Mouse (Mus musculus): ENCODE measurements around the gene Pip5kl1. TPM values are rescaled to one million over a fixed set of nuclear protein-coding genes. Genes with fewer than 3 reads are reported as not detected.

Gene Pip5kl1
- polyA plus RNA-seq, 1 experiment from 2014 or later = not detected

- no peak overlapping the region for H3K9ac ChIP-seq (ENCODE audit: low read depth, low read length)
- no peak for TF ChIP-seq CTCF (IDR thresholded peaks at IDR 0.05; ENCODE audit: low read depth)
- H3K4me3 ChIP-seq (ENCODE audit: low read depth, low read length) = no peak overlapping the region
- ATAC-seq = no peak
- WGBS = 44% methylated on average over 10 of the region's 10 CpGs
- no peak overlapping the region for H3K4me2 ChIP-seq (replicated peaks; ENCODE audit: low read depth)
- H3K36me3 ChIP-seq (ENCODE audit: control insufficient read depth, insufficient read depth) = no peaks in the 10 kb centered on the region
- H3K27me3 ChIP-seq (replicated peaks; ENCODE audit: control insufficient read depth, insufficient read depth, low read length) = peaks cover 7% of the 10 kb centered on the region; the same call in 1 of the 2 replicates
- H3K9me3 ChIP-seq (ENCODE audit: control insufficient read depth) = no peaks in the 10 kb centered on the region
- H3K27ac ChIP-seq (ENCODE audit: low read depth, low read length) = no peak overlapping the region
- peaks cover 6% of the 10 kb centered on the region; the same call in 1 of the 2 replicates for H3K4me1 ChIP-seq (replicated peaks; ENCODE audit: control insufficient read depth, insufficient read depth, low read length)
These were observed 30.0 kb downstream of the Pip5kl1 start for GRCm38 (mm10) chr2:32604631-32605030.

- Histone ChIP-seq H3K9ac (ENCODE audit: low read depth, low read length) (peak overlapping the region; percentile 59), H3K4me2 (replicated peaks; ENCODE audit: low read depth) (peak overlapping the region; percentile 90), H3K27me3 (replicated peaks; ENCODE audit: control insufficient read depth, insufficient read depth, low read length) (peaks cover 7% of the 10 kb centered on the region; the same call in 1 of the 2 replicates), H3K27ac (ENCODE audit: low read depth, low read length) (peak overlapping the region; percentile 28; the same call in 1 of the 2 replicates), H3K4me3 (ENCODE audit: low read depth, low read length) (peak overlapping the region; percentile 65), H3K36me3 (ENCODE audit: control insufficient read depth, insufficient read depth) (no peaks in the 10 kb centered on the region), H3K9me3 (ENCODE audit: control insufficient read depth) (no peaks in the 10 kb centered on the region), H3K4me1 (replicated peaks; ENCODE audit: control insufficient read depth, insufficient read depth, low read length) (peaks cover 6% of the 10 kb centered on the region; the same call in 1 of the 2 replicates)
- ATAC-seq = peak; percentile 50
- WGBS = 14% methylated on average over 53 of the region's 55 CpGs
- peak; percentile 75 for TF ChIP-seq CTCF (IDR thresholded peaks at IDR 0.05; ENCODE audit: low read depth)
These were observed 31.9 kb downstream of the Pip5kl1 start for GRCm38 (mm10) chr2:32606161-32607142.

DNA sequence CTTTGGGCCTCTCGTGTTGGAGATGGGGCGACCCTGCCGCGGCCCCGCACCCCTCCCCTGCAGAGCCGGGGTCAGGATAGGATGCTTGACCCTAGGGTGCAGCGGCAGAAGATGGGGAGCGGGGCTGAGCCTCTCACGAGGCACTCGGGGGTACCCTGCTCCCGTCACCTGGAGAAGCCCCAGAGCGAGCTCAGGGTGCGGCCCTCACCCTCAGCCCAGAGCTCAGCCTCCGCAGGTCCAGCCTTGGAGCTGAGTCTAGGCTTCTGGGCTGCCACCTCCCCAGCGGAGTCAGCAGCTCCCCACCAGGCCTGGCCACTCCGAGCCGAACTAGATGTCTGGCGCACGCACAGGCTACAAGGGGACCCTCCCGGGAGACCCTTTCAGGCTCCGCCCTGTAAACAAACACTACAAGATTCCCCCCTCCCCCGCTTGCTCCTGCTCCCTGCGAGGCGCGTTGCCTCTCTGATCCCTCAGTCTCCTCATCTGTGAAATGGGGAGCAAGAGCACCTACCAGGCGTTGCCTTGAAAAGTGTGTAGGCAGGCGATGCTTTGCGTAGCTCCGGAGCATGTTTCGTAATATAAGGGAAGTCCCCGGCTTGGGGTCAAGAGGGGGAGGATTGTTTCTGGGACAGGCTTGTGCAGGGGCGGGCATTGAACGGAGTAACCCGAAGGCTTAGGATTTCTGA, 32.8 kb downstream of the Pip5kl1 start:
- Histone ChIP-seq H3K9ac (ENCODE audit: low read depth, low read length) (peak overlapping the region; percentile 59), H3K4me3 (ENCODE audit: low read depth, low read length) (peak overlapping the region; percentile 65), H3K9me3 (ENCODE audit: control insufficient read depth) (no peaks in the 10 kb centered on the region), H3K4me2 (replicated peaks; ENCODE audit: low read depth) (peak overlapping the region; percentile 90), H3K4me1 (replicated peaks; ENCODE audit: control insufficient read depth, insufficient read depth, low read length) (peaks cover 6% of the 10 kb centered on the region; the same call in 1 of the 2 replicates), H3K36me3 (ENCODE audit: control insufficient read depth, insufficient read depth) (no peaks in the 10 kb centered on the region), H3K27me3 (replicated peaks; ENCODE audit: control insufficient read depth, insufficient read depth, low read length) (peaks cover 7% of the 10 kb centered on the region; the same call in 1 of the 2 replicates), H3K27ac (ENCODE audit: low read depth, low read length) (peak overlapping the region; percentile 28; the same call in 1 of the 2 replicates)
- ATAC-seq = 0 out of 2 replicates have a peak, but pooled peaks have one; percentile 1
- TF ChIP-seq CTCF (IDR thresholded peaks at IDR 0.05; ENCODE audit: low read depth) = no peak
- WGBS = 8% methylated on average over 34 of the region's 34 CpGs

DNA sequence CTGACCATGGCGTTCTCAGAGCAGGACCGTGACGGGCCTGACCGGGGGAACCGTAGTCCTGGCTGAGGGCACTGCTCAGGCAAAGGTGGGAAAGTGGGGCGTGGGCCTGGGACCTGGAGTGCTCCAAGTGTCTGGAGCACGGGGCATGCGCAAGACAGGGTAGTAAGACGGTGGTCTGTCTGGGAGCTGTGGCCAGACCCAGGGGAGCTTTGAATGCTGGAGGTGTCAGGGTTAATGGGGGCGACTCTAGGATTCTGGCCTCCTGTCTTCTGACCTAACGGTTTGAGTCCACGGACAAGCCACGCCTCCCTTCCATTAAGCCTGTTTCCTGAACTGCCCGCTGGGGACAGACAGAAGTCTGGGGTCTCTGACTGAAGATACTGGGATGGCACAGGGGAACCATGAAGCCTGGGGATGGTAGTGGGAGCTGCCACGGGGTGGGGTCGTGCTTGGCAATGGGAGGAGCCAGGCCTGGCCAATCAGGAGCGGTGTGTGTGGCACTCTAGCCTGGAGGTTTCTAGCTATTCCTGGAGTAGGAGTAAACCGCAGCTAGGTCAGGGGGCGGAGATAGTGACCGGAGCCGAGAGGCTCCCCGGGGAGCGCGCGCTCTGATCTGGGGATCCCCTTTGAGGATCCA, 33.7 kb downstream of the Pip5kl1 start:
- Histone ChIP-seq H3K36me3 (ENCODE audit: control insufficient read depth, insufficient read depth) (no peaks in the 10 kb centered on the region), H3K27me3 (replicated peaks; ENCODE audit: control insufficient read depth, insufficient read depth, low read length) (peaks cover 7% of the 10 kb centered on the region; the same call in 1 of the 2 replicates), H3K4me3 (ENCODE audit: low read depth, low read length) (peak overlapping the region; percentile 65), H3K4me2 (replicated peaks; ENCODE audit: low read depth) (peak overlapping the region; percentile 90), H3K9me3 (ENCODE audit: control insufficient read depth) (no peaks in the 10 kb centered on the region), H3K4me1 (replicated peaks; ENCODE audit: control insufficient read depth, insufficient read depth, low read length) (peaks cover 6% of the 10 kb centered on the region; the same call in 1 of the 2 replicates), H3K9ac (ENCODE audit: low read depth, low read length) (no peak overlapping the region), H3K27ac (ENCODE audit: low read depth, low read length) (peak overlapping the region; percentile 28; the same call in 1 of the 2 replicates)
- 11% methylated on average over 25 of the region's 25 CpGs for WGBS
- 0 out of 2 replicates have a peak, but pooled peaks have one; percentile 6 for ATAC-seq
- peak; percentile 21; the same call in 1 of the 2 replicates for TF ChIP-seq CTCF (IDR thresholded peaks at IDR 0.05; ENCODE audit: low read depth)

DNA sequence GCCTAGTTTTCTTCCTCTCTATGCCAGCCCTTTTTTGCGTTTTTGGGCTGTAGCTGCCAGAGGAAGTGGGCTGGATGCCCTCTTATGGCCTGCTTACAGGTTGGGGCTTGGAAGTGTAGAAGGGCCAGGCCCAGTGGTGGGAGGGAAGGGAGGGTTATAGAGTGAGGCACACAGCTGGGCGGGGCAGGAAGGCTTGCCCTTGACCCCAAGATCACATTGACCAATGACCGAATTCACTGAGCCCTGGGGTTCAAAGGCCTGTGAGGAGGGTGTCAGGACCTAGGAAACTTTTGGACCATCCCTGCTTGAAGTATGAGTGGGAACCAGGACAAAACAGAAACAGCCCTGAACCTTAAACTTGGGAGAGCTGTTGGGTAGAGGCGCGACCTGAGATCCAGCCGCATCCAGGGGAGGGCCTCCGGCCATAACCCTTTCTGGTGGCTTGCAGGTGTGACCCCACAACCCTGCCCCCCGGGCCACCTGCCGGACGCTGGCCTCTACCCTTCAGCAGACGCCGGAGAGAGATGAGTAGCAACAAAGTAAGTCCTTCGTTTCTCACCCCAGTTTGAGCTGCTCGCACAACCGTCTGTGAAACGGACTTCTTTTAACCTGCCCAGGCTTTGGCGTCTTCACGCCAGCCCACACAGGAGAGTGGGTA, 34.3 kb downstream of the Pip5kl1 start:
- Histone ChIP-seq H3K36me3 (ENCODE audit: control insufficient read depth, insufficient read depth) (no peaks in the 10 kb centered on the region), H3K9me3 (ENCODE audit: control insufficient read depth) (no peaks in the 10 kb centered on the region), H3K27me3 (replicated peaks; ENCODE audit: control insufficient read depth, insufficient read depth, low read length) (peaks cover 7% of the 10 kb centered on the region; the same call in 1 of the 2 replicates), H3K9ac (ENCODE audit: low read depth, low read length) (no peak overlapping the region), H3K4me1 (replicated peaks; ENCODE audit: control insufficient read depth, insufficient read depth, low read length) (peaks cover 6% of the 10 kb centered on the region; the same call in 1 of the 2 replicates), H3K4me2 (replicated peaks; ENCODE audit: low read depth) (peak overlapping the region; percentile 90), H3K4me3 (ENCODE audit: low read depth, low read length) (peak overlapping the region; percentile 65; the same call in 1 of the 2 replicates), H3K27ac (ENCODE audit: low read depth, low read length) (peak overlapping the region; percentile 23; the same call in 1 of the 2 replicates)
- TF ChIP-seq CTCF (IDR thresholded peaks at IDR 0.05; ENCODE audit: low read depth) = no peak
- WGBS = 62% methylated on average over 18 of the region's 18 CpGs
- ATAC-seq = no peak
